Mouse (Mus musculus): ENCODE data around the gene Apoh. TPM values are rescaled to one million over a fixed set of nuclear protein-coding genes. Genes with fewer than 3 reads are reported as not detected.
A peak's percentile ranks its signal among the peaks of the same experiment; 100 is the strongest.

Apoh gene
- total RNA-seq, 1 experiment from 2014 or later = 429 TPM

- no peak for DNase-seq
These were observed 9.4 kb upstream of the Apoh start for GRCm38 (mm10) chr11:108333583-108334379.

- no peak for DNase-seq
These were observed 8.5 kb upstream of the Apoh start for GRCm38 (mm10) chr11:108334658-108335057.

DNA sequence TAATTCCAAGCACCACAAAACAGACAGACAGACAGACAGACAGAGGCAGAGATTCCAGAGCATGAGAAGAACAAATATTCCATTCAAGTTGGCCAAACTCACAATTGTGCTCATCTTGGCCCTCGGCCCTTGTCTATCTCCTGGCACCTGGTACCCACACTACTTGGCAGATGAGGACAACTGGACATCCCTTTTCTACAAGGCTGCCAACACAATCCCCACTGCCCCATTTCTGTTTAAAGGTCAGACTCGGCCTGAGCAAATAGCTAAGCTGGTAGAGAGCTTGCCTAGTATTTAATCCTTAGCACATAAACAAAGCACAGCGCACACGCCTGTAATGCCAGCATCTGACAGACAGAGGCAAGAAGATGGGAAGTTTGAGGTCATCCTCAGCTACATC lies 7.6 kb upstream of the Apoh start:
- no peak for DNase-seq

DNA sequence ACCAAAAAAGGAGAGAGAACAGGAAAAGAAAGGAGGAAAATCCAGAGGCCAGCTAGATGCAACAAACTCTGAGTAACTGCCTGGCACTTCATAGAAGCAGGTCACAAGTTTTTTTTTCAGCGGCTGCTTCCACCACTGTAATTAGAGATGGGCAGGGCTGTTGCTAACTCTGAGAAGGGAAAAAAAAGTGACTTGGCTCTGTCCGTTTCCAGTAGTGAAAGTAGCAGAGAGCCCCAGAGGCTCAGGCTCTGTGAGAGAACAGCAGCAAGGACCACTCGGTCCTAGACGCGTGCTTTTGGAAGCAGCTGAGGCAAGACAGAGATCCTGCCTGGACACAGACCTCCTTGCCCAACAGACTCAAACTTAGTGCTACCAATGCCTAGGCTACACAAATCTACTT lies 6.7 kb upstream of the Apoh start:
- peak; percentile 13 for DNase-seq

GRCm38 (mm10) chr11:108340293-108340692 lies 2.9 kb upstream of the Apoh start:
- DNase-seq = no peak

- DNase-seq = no peak
These were observed 1.4 kb upstream of the Apoh start for GRCm38 (mm10) chr11:108341783-108342182.

- DNase-seq = peak; percentile 96
These were observed 772 bp downstream of the Apoh start, which contains the start of gene Prkca for GRCm38 (mm10) chr11:108343789-108344462. Prkca (minus strand) TSS chr11:108343928.

- no peak for DNase-seq
These were observed 1.6 kb downstream of the Apoh start for GRCm38 (mm10) chr11:108344759-108345158.

DNA sequence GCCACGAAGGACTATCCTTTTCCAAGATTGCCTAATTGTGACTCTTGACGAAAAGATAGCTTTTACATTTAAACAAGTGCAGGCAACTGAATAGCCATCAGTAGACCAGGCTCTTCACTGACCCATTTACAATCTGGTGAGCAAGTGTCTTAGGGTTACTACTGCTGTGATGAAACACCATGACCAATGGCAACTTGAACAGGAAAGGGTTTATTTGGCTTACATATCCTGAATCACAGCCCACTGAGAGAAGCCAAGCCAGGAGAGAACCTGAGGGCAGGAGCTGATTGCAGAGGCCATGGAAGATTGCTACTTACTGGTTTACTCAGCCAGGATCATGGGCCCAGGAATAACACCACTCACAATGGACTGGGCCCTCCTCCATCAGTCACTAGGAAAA lies 2.2 kb downstream of the Apoh start:
- DNase-seq = no peak

- no peak for DNase-seq
These were observed 7.6 kb downstream of the Apoh start for GRCm38 (mm10) chr11:108350799-108351198.

- no peak for DNase-seq
These were observed 9.8 kb downstream of the Apoh start for GRCm38 (mm10) chr11:108352842-108353388.

DNA sequence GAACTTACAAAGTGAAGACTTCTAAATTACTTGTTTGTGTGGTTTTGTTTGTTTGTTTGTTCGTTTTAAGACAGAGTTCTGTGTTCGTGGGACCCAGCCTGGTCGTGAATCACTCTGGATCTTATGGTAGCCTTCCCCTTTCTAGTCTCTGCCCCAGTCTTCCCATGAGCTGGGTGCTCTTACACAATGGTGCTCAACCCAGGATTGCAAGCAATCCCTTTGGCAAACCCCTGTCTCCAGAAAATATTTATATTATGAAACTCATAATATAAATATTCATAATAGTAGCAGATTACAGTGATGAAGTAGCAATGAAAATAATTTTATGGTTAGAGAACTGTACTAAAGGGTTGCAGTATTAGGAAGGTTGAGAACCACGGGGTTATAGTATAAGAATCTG lies 12.9 kb downstream of the Apoh start:
- no peak for DNase-seq

DNA sequence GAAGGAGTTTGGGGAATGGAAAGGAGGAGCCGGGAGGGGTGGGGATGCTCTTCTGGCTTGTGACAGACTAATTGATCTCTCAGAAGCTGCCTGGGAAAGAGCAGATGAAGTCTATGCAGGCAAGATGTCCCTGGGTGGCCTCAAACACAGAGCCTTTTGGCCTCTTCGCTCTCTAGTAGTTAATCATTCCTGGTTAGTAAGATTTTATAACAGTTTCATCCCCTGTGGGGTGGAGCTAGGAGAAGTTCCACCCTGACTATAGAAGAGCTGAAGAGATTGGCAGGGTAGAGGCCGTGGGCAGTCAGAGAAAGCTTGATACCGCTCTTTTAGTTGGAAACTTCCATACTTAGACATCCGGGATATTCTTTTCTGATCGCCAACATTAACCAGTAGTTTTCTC lies 15.8 kb downstream of the Apoh start:
- no peak for DNase-seq

GRCm38 (mm10) chr11:108360983-108361382 lies 17.8 kb downstream of the Apoh start:
- no peak for DNase-seq

GRCm38 (mm10) chr11:108362965-108363364 lies 19.8 kb downstream of the Apoh start:
- no peak for DNase-seq

DNA sequence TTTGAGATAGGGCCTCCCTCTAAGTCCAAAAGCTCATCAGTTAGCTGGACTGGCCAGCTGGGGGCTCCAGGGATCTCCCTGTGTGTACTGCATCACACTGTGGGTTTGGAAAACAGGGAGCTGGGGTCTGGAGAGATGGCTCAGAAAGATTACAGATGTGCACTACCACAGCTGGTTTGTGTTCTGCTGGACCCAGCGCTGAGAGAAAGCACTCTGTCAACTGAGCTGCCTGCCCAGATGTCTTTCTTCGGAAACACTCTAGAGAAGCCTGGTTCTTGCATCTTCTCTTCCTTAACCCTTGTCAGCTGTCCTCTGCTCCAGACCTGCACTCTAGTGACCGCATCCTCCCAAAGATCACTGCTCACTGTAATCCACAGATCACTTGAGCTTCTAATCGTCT lies 20.8 kb downstream of the Apoh start:
- no peak for DNase-seq

DNA sequence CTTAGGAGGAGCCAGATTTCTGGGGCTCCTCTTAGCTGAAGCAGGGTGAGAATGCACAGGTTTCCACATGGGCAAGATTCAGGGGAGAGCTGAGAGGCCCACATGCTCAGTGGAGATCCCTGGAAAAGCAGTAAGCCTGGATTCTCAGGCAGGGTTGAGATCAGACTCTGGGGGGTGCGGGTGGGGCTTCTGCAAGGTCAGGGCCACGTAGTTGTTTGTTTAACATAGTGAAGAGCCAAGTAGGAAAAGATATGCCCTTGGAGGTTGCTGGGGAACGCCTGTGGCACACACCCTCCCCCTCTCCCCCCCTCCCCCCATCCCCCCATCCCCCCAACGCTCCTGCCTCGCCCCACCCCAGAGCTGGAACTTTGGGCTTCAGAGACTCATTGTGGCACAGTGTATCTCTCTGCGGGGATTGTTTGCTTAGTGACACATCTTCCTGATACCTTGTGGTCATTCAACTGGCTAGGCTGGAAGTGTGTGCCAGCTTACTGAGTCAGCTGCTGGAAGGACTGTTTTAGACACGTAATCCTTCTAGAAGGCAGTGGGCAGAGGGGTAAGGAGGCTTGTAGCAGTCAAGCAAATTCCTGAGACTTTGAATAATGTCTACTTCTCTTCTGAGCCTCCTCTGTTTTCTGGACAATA lies 21.9 kb downstream of the Apoh start:
- peak; percentile 78 for DNase-seq

DNA sequence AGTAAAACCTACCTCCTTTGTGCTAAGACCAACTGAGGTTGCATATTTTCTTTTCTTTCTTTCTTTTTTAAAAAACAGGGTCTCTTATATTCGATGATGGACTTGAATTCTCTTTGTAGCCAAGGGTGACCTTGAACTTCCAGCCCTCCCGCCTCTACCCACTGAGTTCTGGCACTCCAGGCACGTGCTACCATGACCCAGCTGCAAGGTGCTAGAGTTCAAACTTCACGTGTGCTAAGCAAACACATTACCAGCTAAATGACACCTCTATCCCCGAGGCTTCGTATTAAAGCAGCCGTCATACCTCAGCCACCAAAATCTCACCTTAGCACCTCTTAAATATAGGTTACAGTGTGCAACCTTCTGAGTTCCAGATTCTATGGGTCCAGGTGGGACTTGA lies 22.4 kb downstream of the Apoh start:
- DNase-seq = no peak

DNA sequence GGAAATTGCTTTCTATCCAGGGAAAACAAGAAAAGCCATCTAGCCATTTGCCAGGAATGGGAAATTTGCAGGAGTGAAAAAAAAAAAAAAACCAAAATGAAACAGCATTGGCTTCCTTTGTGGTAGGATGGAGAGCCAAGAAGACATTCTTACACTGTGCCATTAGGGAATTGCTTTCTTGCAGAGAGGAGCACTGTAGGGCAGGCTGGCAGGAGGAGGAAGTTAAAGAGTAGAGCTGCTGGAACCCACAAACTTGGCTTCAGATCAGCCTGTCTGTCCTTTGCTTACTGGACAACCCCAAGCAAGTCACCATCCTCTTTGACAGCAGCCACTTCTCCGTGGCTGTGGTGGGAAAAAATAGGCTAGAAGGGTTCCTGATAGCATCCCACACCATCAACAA lies 23.9 kb downstream of the Apoh start:
- DNase-seq = no peak

DNA sequence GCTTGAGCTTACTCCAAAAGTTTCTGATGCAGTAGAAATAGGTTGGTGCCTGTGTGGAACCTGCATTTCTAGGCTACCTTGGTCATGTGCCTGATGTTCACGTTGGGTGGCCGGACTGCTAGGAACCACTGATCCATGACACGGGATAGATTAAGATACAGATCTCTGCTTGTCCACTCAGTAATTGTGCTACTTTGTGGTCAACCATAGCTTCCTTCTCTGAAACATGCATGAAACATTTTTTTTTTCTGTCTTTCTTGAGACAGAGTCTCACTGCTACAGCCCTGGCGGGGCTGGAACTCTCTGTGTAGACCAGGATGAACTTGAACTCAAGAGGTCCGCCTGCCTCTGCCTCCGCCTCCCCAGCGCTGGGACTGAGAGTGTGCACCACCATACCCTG lies 33.7 kb downstream of the Apoh start:
- DNase-seq = no peak

- DNase-seq = peak; percentile 80
These were observed 34.7 kb downstream of the Apoh start for GRCm38 (mm10) chr11:108377680-108378362.

DNA sequence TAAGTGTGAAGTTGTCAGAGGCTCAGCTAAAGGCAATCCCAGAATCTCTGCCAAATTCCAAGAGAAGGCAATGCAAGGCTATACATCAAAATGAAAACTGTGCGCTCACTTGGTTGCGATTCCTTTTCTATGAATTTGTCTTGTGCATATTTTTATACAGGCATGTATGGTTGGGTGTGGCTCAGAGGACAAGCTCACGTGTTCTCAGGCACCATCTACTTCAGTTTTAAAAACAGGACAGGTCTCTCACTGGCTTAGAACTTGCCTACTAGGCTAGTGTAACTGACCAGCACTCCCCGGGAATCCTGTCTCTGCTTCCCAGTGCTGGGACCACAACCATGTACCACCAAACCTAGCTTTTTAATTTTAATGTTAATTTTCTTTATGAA lies 35.2 kb downstream of the Apoh start:
- no peak for DNase-seq
